Mouse (Mus musculus) layer of hippocampus, adult 9-10 months (tissue): ENCODE measurements around the gene Six1.

ENCODE experiments used
- DNase-seq: peaks from one replicate; pipeline ENCODE4 v3.0.0; 2022; ENCODE audit warnings: low spot score

Six1 gene

DNA sequence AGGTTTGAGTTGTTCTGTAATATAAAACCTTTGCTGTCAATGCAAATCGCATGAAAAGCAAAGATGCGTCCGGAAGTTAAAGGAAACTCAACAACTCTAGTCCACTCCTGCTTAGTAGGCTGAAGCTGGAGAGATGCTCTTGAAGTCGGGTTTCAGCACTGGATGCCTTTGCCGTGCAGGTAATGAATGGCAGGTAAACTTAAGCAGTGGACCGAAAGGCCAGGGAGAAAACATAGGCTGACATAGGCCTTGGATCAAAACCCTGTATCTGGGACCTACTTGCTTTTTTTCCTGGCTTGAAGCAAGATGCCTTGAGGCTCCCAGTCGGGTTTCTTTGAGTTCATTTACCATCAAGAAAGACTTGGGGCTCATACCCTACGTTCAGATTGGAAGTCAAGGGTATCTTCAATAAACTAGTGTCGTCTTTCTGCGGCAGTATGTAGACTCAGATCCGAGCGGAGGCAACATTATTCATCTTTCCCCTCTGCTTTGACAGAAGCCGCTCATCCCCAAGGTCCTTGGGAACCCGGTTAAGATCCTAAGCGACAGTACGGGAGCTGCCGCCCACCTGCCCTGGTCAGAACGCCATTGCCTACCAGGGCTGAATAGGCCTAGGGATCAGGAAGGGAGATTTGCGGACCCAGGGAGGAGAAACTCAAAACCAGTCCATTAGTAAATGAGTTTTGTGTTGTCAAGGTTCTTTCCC lies 4.0 kb downstream of the Six1 start:
- DNase-seq, result no peak

GRCm38 (mm10) chr12:73048537-73048936 lies 5.2 kb downstream of the Six1 start:
- no peak for DNase-seq

DNA sequence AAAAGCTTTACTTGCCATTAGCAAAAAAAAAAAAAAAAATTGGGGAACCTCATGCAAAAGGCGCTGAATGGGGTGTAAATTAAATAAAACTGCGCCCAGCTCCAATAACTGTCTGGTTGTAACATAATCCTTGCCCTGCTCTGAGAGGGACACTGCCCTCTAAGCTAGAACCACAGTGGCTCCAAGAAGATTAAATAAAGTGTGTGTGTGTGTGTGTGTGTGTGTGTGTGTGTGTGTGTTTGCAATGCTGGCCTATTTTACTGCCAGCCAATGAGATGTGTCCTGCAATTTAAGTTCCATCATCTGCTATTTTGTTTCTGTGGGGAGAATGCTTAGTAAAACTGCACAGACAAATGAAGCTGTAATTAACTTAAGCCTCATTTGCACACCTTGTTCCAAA lies 6.1 kb downstream of the Six1 start:
- no peak for DNase-seq

DNA sequence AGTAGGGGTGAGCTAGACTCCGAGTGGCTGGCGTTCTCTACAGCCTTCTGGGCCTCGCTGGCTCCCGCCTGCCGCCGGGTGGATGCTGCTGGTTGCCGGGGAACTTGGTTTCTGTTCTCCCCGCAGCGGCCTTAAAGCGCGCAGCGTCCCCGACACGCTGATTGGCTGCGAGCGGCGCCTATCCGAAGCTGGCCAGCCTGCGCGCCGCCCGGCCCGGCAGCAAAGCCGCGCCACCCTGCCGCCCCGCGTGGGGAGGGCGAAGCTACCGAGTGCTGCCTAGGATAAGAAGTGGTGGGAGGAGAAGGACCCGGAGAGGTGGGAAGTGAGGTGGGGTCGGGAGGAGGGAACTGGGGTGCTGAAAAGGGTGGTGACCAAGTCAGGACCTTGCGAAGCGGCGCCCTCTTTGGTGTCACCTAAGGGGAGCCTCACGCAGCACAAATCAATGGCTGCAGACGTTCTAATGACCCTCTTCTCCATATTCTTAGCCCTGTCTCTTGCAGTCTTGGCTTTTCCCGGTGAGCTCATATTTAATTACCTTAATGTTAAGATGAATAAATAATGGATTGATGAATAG lies 7.0 kb downstream of the Six1 start:
- DNase-seq, result no peak

GRCm38 (mm10) chr12:73045724-73046606 lies 7.7 kb downstream of the Six1 start:
- no peak for DNase-seq

DNA sequence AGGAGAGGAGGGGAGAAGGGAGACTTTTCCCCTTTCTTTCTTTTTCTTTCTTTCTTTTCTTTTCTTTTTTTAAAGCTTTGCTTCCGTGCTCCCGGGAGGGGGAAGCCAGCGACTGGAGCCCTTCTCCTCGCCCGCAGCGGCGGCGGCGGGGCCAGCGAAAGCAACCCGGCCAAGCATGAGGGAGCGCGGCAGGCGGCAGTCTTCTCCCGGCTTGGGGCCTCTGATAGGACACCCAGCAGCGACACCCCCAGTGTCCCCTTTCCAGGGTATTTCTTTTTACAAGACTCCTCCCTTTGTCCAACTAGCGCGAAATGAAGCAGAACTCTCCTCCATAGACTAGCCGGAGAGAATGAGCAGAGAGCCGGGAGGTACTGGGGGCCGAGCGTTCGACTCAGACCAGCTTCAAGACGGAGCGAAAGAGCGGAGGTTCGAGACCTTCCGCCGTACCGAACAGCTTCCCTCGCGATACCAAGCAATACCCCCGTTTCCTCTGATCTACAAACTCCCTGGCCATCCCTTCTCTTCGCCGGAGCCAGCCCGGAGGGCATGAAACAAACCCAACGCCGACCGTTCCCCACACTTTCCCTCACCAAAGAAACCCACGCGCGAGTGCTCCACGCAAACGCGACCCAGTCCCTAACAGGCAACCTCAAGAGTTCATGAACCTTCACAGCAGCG lies 8.5 kb downstream of the Six1 start:
- no peak for DNase-seq

GRCm38 (mm10) chr12:73044221-73045045 lies 9.3 kb downstream of the Six1 start:
- DNase-seq, result no peak

- no peak for DNase-seq
Measured at GRCm38 (mm10) chr12:73043396-73044167, 10.1 kb downstream of the Six1 start.

DNA sequence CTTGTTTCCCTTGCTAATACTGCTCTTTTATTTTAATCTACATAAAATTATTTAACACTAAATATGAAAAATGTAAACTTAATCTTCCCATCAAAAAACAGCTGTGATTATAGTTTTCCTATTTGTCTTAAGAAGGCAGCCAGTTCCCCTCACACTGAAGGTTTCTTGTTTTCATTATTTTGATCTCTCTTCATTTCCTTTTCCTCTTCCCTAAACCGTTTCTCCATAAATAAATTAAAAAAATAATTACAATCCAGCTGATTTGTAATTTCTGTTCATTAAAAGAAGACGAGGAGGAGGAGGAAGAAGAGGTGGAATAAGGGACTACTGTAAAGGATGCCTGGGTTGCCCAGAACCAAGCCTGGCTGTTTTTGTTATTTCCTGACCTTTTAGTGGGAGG lies 10.8 kb downstream of the Six1 start:
- DNase-seq, result no peak

DNA sequence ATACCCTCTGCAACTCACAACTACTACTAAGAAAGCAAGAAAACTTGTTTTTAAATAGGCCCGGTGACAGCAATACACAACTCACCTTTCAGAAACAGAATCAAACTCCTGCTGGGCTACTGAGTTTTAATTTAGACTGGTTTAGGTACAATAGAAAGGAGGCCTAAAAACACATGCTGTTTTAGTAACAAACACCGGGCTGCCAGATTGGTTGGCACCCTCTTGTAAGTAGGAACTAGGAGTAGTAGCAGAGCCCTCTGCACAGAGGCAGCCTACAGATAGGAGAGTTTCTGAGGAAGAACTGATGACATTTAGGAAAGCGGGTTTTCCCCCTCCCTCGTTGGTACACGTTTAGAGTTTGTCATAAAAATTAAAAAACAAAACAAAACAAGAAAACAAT lies 11.3 kb downstream of the Six1 start:
- DNase-seq, result no peak

DNA sequence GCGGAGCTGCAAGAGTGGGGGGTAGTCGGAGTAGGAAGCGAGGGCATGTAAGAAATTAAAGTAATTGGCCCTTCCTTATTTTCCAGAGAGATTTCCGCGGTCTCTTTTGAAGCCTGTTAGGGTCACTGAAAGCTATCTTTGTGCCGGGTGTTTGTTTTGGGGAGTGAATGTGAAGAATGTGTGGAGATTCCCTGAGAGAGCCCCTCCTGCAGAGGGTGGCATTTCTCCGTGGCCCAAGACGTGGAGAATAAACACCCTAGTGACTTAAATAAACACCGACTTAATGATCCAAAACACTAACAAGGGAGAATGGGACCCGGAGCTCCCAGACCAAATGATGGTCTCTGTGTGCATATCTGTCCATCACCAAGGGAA lies 12.4 kb downstream of the Six1 start:
- no peak for DNase-seq

DNA sequence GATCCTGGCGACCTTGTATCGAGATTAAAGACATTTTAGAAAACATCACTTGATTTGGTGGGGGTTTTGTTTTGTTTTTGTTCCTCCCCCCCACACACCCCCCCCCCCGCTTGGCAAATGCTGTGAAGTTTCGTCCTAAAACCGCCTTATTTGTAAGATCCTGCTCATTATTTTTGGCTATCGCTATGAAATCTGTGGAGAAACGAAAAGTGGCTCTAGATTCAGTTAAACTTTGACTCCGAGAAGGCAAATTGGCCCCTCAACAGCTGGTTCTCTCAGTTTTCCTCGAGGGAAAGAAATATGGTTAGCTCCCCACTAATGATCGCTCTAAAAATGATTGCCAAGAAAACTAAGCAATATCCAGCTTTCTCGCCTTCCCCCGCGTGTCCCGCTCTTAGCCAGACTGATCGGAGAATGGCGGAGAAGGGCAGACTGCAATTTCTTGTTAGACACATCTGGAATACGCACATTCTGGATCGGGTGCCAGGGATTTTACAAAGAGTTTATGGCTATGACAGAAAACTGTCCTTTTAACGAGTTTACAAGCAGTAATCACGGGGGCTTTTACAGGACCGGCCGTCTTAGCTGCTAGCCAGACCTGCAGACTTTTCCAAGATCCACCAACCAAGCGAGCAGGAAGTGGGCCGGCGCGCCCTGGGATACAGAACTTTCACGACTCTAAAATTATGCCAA lies 13.0 kb downstream of the Six1 start:
- DNase-seq, result no peak

DNA sequence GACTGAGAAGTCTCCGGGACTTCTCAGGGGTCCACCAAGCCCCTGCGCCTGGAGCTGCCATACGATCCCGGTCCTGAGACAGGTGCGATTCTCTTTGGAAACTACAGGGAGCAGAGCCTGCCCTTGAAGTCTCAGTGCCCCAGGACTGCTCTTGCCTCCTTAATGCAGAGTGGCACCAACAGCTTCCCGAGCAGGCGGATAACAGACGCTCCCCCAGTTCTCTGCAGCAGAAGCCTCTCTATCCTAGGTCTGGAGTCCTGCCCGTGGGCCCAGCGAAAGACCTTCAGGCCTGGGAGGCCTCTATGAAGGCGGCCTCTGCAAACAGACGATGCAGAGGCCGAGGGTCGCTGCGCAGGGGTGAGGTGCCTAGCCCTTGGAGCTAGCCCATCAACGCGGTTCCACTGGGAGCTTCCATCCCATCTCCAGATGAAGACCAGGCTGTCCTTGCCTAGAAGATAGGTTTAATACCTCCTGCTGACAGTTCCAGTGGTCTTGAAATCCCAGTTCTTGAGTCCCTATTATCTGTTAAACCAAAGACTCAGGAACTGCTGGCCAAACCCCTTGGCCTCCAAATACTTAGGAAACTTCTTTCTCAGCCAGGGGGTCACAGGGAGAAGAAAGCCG lies 13.6 kb downstream of the Six1 start:
- no peak for DNase-seq

GRCm38 (mm10) chr12:73038992-73039938 lies 14.4 kb downstream of the Six1 start:
- DNase-seq, result no peak

GRCm38 (mm10) chr12:73038441-73038991 lies 15.2 kb downstream of the Six1 start:
- no peak for DNase-seq

DNA sequence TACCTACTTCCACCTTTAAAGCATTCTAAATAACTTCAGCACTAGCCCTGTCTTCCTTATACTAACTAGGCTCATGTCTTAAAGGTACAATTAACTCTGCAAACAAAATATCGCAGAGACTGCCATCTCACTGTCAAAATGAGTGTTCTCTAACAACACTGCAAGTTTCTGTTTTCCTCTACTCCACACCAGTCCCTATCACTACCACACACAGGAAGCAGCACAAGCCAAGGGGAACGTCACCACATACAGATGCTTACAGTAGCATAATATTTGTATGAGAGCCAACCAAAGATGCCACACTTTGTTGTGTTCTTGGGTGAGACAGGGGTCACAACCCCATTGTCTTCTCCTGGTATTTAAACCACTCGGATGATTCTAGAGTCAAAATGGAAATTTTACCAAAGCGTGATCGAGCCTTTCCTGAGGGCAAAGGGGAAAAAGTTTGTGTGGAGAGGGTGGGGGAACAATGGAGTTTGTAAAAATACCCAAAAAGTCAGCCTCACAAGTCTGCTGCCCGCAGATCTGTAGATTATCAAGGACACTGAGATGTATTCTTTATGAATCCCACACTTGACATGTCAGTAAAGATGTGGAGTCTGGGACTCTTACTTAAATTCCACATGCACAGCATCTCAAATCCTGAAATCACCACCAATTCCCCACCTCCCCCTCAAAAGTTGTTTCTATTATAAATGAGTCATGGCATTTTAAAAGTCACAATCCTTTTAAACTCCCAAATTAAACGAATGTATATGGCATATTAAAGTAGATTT lies 16.1 kb downstream of the Six1 start:
- DNase-seq, result no peak
